Mouse (Mus musculus): ENCODE data around the gene Dclk1. TPM values are rescaled to one million over a fixed set of nuclear protein-coding genes. Genes with fewer than 3 reads are reported as not detected.

Dclk1 gene
- polyA plus RNA-seq, 2 experiments, result 0.04 to 0.08 TPM

DNA sequence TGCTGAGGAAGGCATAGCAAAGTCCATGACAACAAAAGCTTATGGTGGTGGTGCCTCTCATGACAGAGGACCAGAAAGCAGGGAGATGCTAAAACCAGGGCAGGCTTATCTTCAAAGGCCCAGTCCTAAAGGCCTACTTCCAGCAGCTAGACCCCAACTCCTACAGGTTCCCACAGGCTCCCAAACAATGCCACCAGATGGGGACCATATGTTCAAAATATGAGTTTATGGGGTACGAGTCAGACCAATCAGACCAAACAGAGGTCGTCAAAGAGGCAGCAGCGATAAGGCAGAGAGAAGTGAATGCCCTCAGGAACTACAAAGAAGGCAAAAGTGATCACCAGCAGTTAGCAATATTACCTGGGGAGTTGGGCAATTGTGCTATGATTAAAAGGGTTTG is 303.1 kb downstream of the Dclk1 start:
- Histone ChIP-seq H3K4me1 (replicated peaks; ENCODE audit: control insufficient read depth in 2 of 2, insufficient read depth in 2 of 2, low read length in 1 of 2) (peaks cover 4 to 23% of the 10 kb centered on the region in 2 experiments), H3K4me2 (ENCODE audit: low read depth) (no peak overlapping the region), H3K36me3 (replicated peaks; ENCODE audit: control insufficient read depth, insufficient read depth, low read depth) (no peaks in the 10 kb centered on the region), H3K27ac (no peak overlapping the region), H3K27me3 (ENCODE audit: control insufficient read depth, insufficient read depth, low read length) (no peaks in the 10 kb centered on the region), H3K4me3 (ENCODE audit: insufficient read depth in 1 of 2, low read depth in 2 of 2, low read length in 2 of 2) (no peak overlapping the region), H3K9ac (replicated peaks) (no peak overlapping the region), H3K9me3 (ENCODE audit: control insufficient read depth, low read length) (no peaks in the 10 kb centered on the region)
- ATAC-seq (ENCODE audit: insufficient read depth), result no peak
- TF ChIP-seq EP300 (IDR thresholded peaks at IDR 0.05; ENCODE audit: low read depth), result no peak
- no peak for TF ChIP-seq CTCF (IDR thresholded peaks at IDR 0.05; ENCODE audit: low read depth)
- 66% methylated on average over 3 of the region's 3 CpGs for WGBS (ENCODE audit: insufficient replicate concordance)
- DNase-seq (ENCODE audit: low read depth in 3 of 3, low spot score in 3 of 3), result no peak

GRCm38 (mm10) chr3:55545916-55546315 is 303.8 kb downstream of the Dclk1 start:
- Histone ChIP-seq H3K27ac (no peak overlapping the region), H3K9me3 (ENCODE audit: control insufficient read depth, low read length) (no peaks in the 10 kb centered on the region), H3K4me1 (replicated peaks; ENCODE audit: control insufficient read depth in 2 of 2, insufficient read depth in 2 of 2, low read length in 1 of 2) (peaks cover 4 to 23% of the 10 kb centered on the region in 2 experiments), H3K4me3 (ENCODE audit: insufficient read depth in 1 of 2, low read depth in 2 of 2, low read length in 2 of 2) (no peak overlapping the region), H3K36me3 (replicated peaks; ENCODE audit: control insufficient read depth, insufficient read depth, low read depth) (no peaks in the 10 kb centered on the region), H3K4me2 (ENCODE audit: low read depth) (no peak overlapping the region), H3K27me3 (ENCODE audit: control insufficient read depth, insufficient read depth, low read length) (no peaks in the 10 kb centered on the region), H3K9ac (replicated peaks) (no peak overlapping the region)
- DNase-seq (ENCODE audit: low read depth in 3 of 3, low spot score in 3 of 3), result no peak
- WGBS (ENCODE audit: insufficient replicate concordance), result 73% methylated on average over 9 of the region's 9 CpGs
- ATAC-seq (ENCODE audit: insufficient read depth), result no peak
- TF ChIP-seq EP300 (IDR thresholded peaks at IDR 0.05; ENCODE audit: low read depth), result no peak
- no peak for TF ChIP-seq CTCF (IDR thresholded peaks at IDR 0.05; ENCODE audit: low read depth)

GRCm38 (mm10) chr3:55547106-55547505 is 304.9 kb downstream of the Dclk1 start:
- no peak overlapping the region for H3K4me3 ChIP-seq (ENCODE audit: insufficient read depth in 1 of 2, low read depth in 2 of 2, low read length in 2 of 2)
- H3K4me2 ChIP-seq (ENCODE audit: low read depth), result no peak overlapping the region
- H3K9ac ChIP-seq (replicated peaks), result no peak overlapping the region
- H3K27me3 ChIP-seq (ENCODE audit: control insufficient read depth, insufficient read depth, low read length), result no peaks in the 10 kb centered on the region
- peaks cover 4 to 23% of the 10 kb centered on the region in 2 experiments for H3K4me1 ChIP-seq (replicated peaks; ENCODE audit: control insufficient read depth in 2 of 2, insufficient read depth in 2 of 2, low read length in 1 of 2)
- ATAC-seq (ENCODE audit: insufficient read depth) (no peak), DNase-seq (ENCODE audit: low read depth in 3 of 3, low spot score in 3 of 3) (no peak)
- no peak for TF ChIP-seq CTCF (IDR thresholded peaks at IDR 0.05; ENCODE audit: low read depth)
- no peak for TF ChIP-seq EP300 (IDR thresholded peaks at IDR 0.05; ENCODE audit: low read depth)
- H3K27ac ChIP-seq, result no peak overlapping the region
- WGBS (ENCODE audit: insufficient replicate concordance), result 44% methylated on average over 2 of the region's 2 CpGs
- no peaks in the 10 kb centered on the region for H3K36me3 ChIP-seq (replicated peaks; ENCODE audit: control insufficient read depth, insufficient read depth, low read depth)
- H3K9me3 ChIP-seq (ENCODE audit: control insufficient read depth, low read length), result no peaks in the 10 kb centered on the region

- no peak for DNase-seq (ENCODE audit: low read depth in 3 of 3, low spot score in 3 of 3)
- Histone ChIP-seq H3K4me3 (ENCODE audit: insufficient read depth in 1 of 2, low read depth in 2 of 2, low read length in 2 of 2) (no peak overlapping the region), H3K36me3 (replicated peaks; ENCODE audit: control insufficient read depth, insufficient read depth, low read depth) (no peaks in the 10 kb centered on the region), H3K4me1 (replicated peaks; ENCODE audit: control insufficient read depth in 2 of 2, insufficient read depth in 2 of 2, low read length in 1 of 2) (peaks cover 4 to 11% of the 10 kb centered on the region in 2 experiments; a peak in 3 of 4 replicates), H3K27ac (no peak overlapping the region), H3K4me2 (ENCODE audit: low read depth) (no peak overlapping the region), H3K9ac (replicated peaks) (no peak overlapping the region), H3K27me3 (ENCODE audit: control insufficient read depth, insufficient read depth, low read length) (no peaks in the 10 kb centered on the region), H3K9me3 (ENCODE audit: control insufficient read depth, low read length) (no peaks in the 10 kb centered on the region)
- WGBS (ENCODE audit: insufficient replicate concordance), result 61% methylated on average over 7 of the region's 7 CpGs
- TF ChIP-seq CTCF (IDR thresholded peaks at IDR 0.05; ENCODE audit: low read depth), result no peak
- TF ChIP-seq EP300 (IDR thresholded peaks at IDR 0.05; ENCODE audit: low read depth), result no peak
- no peak for ATAC-seq (ENCODE audit: insufficient read depth)
Observed at GRCm38 (mm10) chr3:55549376-55549775, 307.2 kb downstream of the Dclk1 start.

DNA sequence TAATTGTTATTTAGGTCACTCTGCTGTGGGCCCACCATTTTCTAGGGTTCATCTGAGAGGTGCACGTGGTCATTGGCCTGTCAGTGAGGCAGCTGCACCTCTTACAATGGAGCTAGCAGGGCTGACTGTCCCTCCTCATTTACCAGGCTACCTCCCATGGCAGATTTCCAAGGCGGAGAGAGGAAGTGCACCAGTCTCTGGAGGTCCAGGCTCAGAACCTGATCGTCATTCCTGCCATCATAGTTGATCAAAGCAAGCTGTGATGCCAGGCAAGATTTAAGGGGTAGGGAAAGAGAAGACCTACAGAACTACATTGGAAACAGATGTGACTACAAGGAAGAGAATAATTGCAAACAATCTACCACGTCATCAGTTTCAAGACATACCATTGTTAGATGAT is 308.8 kb downstream of the Dclk1 start:
- no peak for ATAC-seq (ENCODE audit: insufficient read depth)
- Histone ChIP-seq H3K27ac (no peak overlapping the region), H3K27me3 (ENCODE audit: control insufficient read depth, insufficient read depth, low read length) (no peaks in the 10 kb centered on the region), H3K4me1 (replicated peaks; ENCODE audit: control insufficient read depth in 2 of 2, insufficient read depth in 2 of 2, low read length in 1 of 2) (peaks cover 0 to 2% of the 10 kb centered on the region in 2 experiments; a peak in 1 of 4 replicates), H3K4me2 (ENCODE audit: low read depth) (no peak overlapping the region), H3K36me3 (replicated peaks; ENCODE audit: control insufficient read depth, insufficient read depth, low read depth) (no peaks in the 10 kb centered on the region), H3K9me3 (ENCODE audit: control insufficient read depth, low read length) (no peaks in the 10 kb centered on the region), H3K9ac (replicated peaks) (no peak overlapping the region), H3K4me3 (ENCODE audit: insufficient read depth in 1 of 2, low read depth in 2 of 2, low read length in 2 of 2) (no peak overlapping the region)
- TF ChIP-seq CTCF (IDR thresholded peaks at IDR 0.05; ENCODE audit: low read depth) (no peak), EP300 (IDR thresholded peaks at IDR 0.05; ENCODE audit: low read depth) (no peak)
- no peak for DNase-seq (ENCODE audit: low read depth in 3 of 3, low spot score in 3 of 3)
- WGBS (ENCODE audit: insufficient replicate concordance), result 59% methylated on average over 4 of the region's 4 CpGs

Measured in liver, embryonic 14.5 days (tissue).